Mouse (Mus musculus) midbrain, postnatal 0 days (tissue): Measurements from ENCODE around the gene Mpig6b. TPM values are rescaled to one million over a fixed set of nuclear protein-coding genes. Genes with fewer than 3 reads are reported as not detected.

Source experiments
- ATAC-seq: fragments of 200-750 bp; cut with Nextera tagmentation; 2 replicates; pipeline ENCODE4 v1.8.0; 2017; ENCODE audit warnings: moderate number of reproducible peaks, mild to moderate bottlenecking, moderate TSS enrichment, moderate library complexity; ENCODE audit not compliant: low FRiP score
- DNase-seq: peaks from one replicate; pipeline ENCODE4 v3.0.0-alpha.2; 2015; ENCODE audit warnings: low spot score
- H3K27ac ChIP-seq: fragments of 300-500 bp; sonication (generic); 2 replicates; pipeline ENCODE4 v1.5.1; 2014; ENCODE audit warnings: low read depth, mild to moderate bottlenecking, low read length, mixed read lengths
- H3K27me3 ChIP-seq: fragments of 300-500 bp; sonication (generic); 2 replicates; pipeline ENCODE4 v1.6.1; 2014; ENCODE audit warnings: low read length, control low read depth, mixed read lengths; ENCODE audit not compliant: insufficient read depth
- H3K36me3 ChIP-seq: fragments of 300-500 bp; sonication (generic); 2 replicates; pipeline ENCODE4 v1.6.1; 2014; ENCODE audit warnings: low read length, control low read depth, mixed read lengths; ENCODE audit not compliant: insufficient read depth
- H3K4me1 ChIP-seq: fragments of 300-500 bp; sonication (generic); 2 replicates; pipeline ENCODE4 v1.6.1; 2014; ENCODE audit warnings: mild to moderate bottlenecking, control low read depth, antibody characterized with exemption, low read length, mixed read lengths; ENCODE audit not compliant: insufficient read depth
- H3K4me2 ChIP-seq: fragments of 300-500 bp; sonication (generic); 2 replicates; pipeline ENCODE4 v1.6.1; 2014; ENCODE audit warnings: low read depth, mild to moderate bottlenecking, low read length, mixed read lengths; ENCODE audit not compliant: poor library complexity, severe bottlenecking
- H3K4me3 ChIP-seq: fragments of 300-500 bp; sonication (generic); 2 replicates; pipeline ENCODE4 v1.5.1; 2014; ENCODE audit warnings: low read depth, mild to moderate bottlenecking, low read length, moderate library complexity
- H3K9ac ChIP-seq: fragments of 300-500 bp; sonication (generic); replicated peaks from 2 replicates; pipeline ENCODE4 v1.6.1; 2014; ENCODE audit warnings: mild to moderate bottlenecking, low read length, moderate library complexity, mixed read lengths; ENCODE audit not compliant: poor library complexity, severe bottlenecking
- H3K9me3 ChIP-seq: fragments of 300-500 bp; sonication (generic); 2 replicates; pipeline ENCODE4 v1.6.1; 2016; ENCODE audit warnings: low read length, control low read depth
- CTCF ChIP-seq: IDR thresholded peaks from 2 replicates; pipeline ENCODE4 v1.5.1; 2016; ENCODE audit warnings: antibody characterized with exemption, mild to moderate bottlenecking
- WGBS: fragments of 180-500 bp; shearing (Covaris S2); extraction: QIAGEN DNeasy Blood & Tissue Kit; methylation state at CpG from one replicate; pipeline ENCODE4 v1.1.7; 2014; 5-methylcytosine and 5-hydroxymethylcytosine counted together
- polyA plus RNA-seq: library from polyadenylated mRNA; unstranded; fragments of >200 nt; fragmentation: Nextera tagmentation; extraction: Ambion mirVana; gene quantifications from 2 replicates; pipeline ENCODE4 v1.2.1, GENCODE M21; 2015
- total RNA-seq: library from RNA; depleted of rRNA; stranded (reverse); fragments of >200 nt; gene quantifications from 2 replicates; pipeline ENCODE4 v1.2.3, GENCODE M21; 2014

Gene Mpig6b
- total and polyA plus RNA-seq, 2 experiments from 2014 or later: not detected

DNA sequence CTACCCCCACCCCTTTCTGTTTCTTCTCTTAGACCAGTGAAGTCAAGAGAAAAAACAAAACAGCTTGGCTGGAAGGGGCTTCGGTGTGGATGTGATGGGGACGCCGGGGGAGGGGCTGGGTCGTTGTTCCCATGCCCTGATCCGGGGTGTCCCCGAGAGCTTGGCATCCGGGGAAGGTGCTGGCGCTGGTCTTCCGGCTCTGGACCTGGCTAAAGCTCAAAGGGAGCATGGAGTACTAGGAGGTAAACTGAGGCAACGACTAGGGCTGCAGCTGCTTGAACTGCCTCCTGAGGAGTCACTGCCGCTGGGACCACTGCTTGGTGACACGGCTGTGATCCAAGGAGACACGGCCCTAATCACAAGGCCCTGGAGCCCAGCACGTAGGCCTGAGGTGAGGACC lies 5.9 kb downstream of the Mpig6b start:
- TF ChIP-seq CTCF: no peak
- ATAC-seq (no peak), DNase-seq (no peak)
- Histone ChIP-seq H3K4me3 (peak overlapping the region; percentile 72), H3K4me2 (peak overlapping the region; percentile 79), H3K9me3 (no peaks in the 10 kb centered on the region), H3K9ac (peak overlapping the region; percentile 76), H3K27me3 (peaks cover 13% of the 10 kb centered on the region; the same call in 1 of the 2 replicates), H3K4me1 (peaks cover 4% of the 10 kb centered on the region), H3K27ac (peak overlapping the region; percentile 3; the same call in 1 of the 2 replicates), H3K36me3 (peaks cover 6% of the 10 kb centered on the region; the same call in 1 of the 2 replicates)
- 16% methylated on average over 14 of the region's 14 CpGs for WGBS

DNA sequence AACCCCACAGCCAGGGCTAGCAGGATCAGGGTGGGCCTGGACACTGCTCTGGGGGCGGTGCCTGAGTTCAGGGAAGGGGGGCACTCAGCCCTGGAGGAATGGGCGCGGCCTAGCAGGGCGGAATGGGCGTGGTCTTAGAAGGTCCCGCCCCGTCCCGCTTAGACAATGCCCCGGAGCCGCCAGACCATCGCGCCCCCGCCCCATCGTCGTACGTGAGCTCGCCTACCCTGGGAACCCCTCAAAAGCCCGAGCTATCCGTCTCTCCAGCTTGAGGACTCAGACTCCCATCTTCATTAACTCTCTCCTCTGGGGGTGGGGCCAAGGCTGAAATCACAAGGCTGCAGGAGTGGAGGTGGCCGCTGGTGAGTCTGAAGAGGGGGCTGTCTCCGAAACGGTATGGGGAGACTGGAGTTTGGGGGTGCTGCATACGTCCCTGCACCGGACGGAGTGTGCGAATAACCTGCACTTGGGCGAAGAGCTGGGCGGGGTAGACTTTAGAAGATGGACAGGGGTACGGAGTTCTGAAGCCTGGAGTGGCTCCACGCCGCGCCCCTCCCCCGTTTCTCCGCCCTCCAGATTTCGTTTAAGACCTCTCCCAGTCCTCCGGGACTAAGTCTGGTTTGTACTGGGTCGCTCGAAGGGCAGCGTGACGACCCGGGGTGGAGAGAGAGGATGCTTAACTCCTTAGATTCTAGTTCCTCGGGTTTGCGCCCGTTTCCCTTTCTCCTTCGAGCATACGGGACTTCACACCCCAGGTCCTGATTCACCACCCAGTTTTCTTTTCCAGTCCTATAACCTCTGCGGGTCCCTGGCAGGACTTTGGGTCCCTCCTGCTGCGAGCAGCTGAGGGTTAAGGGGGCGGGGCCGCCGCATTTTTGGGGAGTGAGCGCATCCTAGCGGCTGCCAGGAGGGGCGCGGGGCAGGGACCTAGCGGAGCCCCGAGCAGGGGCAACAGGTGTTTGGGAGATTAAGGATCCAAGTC lies 6.8 kb downstream of the Mpig6b start, which contains the start of gene Ddah2:
Gene Ddah2 (plus strand): TSS at position 125 of the 982 bp plus-strand sequence.
- peaks cover 4% of the 10 kb centered on the region; the same call in 1 of the 2 replicates for H3K4me1 ChIP-seq
- DNase-seq (peak; percentile 96), ATAC-seq (peak; percentile 89)
- TF ChIP-seq CTCF: peak; percentile 81
- H3K9me3 ChIP-seq: no peaks in the 10 kb centered on the region
- H3K27ac ChIP-seq: peak within 1 kb of the TSS; percentile 82
- peak within 1 kb of the TSS; percentile 76 for H3K9ac ChIP-seq
- WGBS: under 1% methylated on average over 57 of the region's 57 CpGs
- peaks cover 6% of the 10 kb centered on the region; the same call in 1 of the 2 replicates for H3K36me3 ChIP-seq
- H3K27me3 ChIP-seq: peaks cover 8% of the 10 kb centered on the region; the same call in 1 of the 2 replicates
- H3K4me3 ChIP-seq: peak within 1 kb of the TSS; percentile 72
- peak within 1 kb of the TSS; percentile 79 for H3K4me2 ChIP-seq

DNA sequence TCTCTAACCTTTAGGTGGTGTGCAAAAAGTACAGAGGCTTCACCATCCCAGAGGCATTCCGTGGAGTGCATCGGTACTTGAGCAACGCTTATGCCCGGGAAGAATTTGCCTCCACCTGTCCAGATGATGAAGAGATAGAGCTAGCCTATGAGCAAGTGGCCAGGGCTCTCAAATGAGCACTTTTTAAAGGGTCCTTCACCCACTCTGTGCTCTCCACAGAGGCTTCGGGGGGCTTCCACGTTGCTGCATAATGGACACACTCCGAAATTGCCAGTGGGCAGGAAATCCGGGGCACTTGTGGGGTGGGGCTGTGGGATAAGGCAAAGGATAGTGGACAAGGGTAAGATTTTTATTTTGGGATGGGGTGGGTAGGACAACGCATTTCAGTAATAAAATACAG lies 7.7 kb downstream of the Mpig6b start:
- Histone ChIP-seq H3K36me3 (peaks cover 6% of the 10 kb centered on the region; the same call in 1 of the 2 replicates), H3K27me3 (0 out of 2 replicates have a peak, but pooled peaks cover under 1% of the 10 kb centered on the region), H3K4me2 (peak overlapping the region; percentile 79), H3K4me3 (peak overlapping the region; percentile 72), H3K27ac (peak overlapping the region; percentile 26; the same call in 1 of the 2 replicates), H3K9me3 (no peaks in the 10 kb centered on the region), H3K9ac (peak overlapping the region; percentile 76; the same call in 1 of the 2 replicates), H3K4me1 (peaks cover 4% of the 10 kb centered on the region; the same call in 1 of the 2 replicates)
- 68% methylated on average over 9 of the region's 9 CpGs for WGBS
- ATAC-seq (no peak), DNase-seq (no peak)
- TF ChIP-seq CTCF: no peak

DNA sequence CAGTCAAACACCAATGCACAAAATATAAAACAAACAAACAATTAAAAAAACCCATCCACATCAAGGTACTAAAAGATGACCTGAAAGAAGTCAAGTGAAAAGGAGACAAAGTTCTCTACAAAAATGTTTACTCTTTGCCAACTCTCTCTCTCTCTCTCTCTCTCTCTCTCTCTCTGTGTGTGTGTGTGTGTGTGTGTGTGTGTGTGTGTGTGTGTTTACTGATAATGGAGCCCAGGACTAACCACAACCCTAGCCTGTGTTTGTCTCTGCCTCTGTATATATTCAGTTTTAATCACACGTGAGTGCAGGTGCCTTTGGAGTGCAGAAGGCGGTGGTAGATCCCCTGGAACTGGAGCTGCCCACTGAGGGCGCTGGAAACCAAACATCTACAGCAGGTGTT lies 8.9 kb downstream of the Mpig6b start:
- H3K4me3 ChIP-seq: no peak overlapping the region
- 86% methylated on average over 3 of the region's 3 CpGs for WGBS
- H3K27me3 ChIP-seq: no peaks in the 10 kb centered on the region
- no peak for DNase-seq
- peaks cover 4% of the 10 kb centered on the region; the same call in 1 of the 2 replicates for H3K4me1 ChIP-seq
- no peak overlapping the region for H3K4me2 ChIP-seq
- H3K9me3 ChIP-seq: no peaks in the 10 kb centered on the region
- no peak overlapping the region for H3K27ac ChIP-seq
- H3K36me3 ChIP-seq: peaks cover 6% of the 10 kb centered on the region; the same call in 1 of the 2 replicates
- TF ChIP-seq CTCF: no peak
- ATAC-seq: no peak
- H3K9ac ChIP-seq: no peak overlapping the region

DNA sequence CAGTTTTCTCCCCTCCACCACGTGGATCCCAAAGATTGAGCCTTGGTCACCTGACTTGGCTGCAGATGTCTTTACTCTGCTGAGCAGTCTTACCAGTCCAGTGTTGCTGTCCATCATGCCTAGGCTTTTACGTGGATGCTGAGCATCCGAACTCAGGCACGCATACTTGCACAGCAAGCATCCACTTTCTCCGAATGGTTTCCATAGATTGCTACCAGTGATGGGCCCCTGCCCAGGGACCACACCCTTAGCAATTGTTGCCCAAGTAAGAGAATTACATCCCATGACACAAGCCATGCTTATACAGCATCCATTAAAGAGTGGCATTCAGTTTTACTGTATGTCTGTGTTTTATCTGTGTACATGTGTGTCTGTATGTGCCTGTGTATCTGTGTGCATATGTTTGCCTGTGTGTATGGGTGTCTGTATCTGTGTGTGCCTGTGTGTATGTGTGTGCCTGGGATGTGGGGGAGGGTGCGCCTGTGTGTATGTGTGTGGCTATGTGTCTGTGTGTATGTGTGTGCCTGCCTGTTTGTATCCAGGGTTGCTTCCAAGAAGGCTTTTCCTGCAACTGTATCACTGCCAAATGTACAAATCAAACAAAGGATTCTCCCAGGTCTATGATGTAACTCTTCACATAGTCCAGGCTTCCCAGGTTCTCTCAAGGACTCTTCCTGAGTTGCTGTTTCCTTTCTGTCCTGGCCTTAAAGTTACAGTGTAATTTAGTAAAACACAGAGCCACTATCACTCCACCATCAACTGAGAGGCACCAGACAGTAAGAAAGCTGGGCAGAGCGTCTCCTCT lies 10.1 kb downstream of the Mpig6b start:
- WGBS: 90% methylated on average over 7 of the region's 7 CpGs
- H3K4me3 ChIP-seq: no peak overlapping the region
- DNase-seq: no peak
- no peaks in the 10 kb centered on the region for H3K27me3 ChIP-seq
- no peak overlapping the region for H3K9ac ChIP-seq
- H3K36me3 ChIP-seq: no peaks in the 10 kb centered on the region
- H3K4me1 ChIP-seq: peaks cover 4% of the 10 kb centered on the region; the same call in 1 of the 2 replicates
- no peak overlapping the region for H3K27ac ChIP-seq
- no peak for TF ChIP-seq CTCF
- no peak overlapping the region for H3K4me2 ChIP-seq
- H3K9me3 ChIP-seq: no peaks in the 10 kb centered on the region
- no peak for ATAC-seq
